Mouse (Mus musculus) heart, postnatal 0 days (tissue): ENCODE measurements around the gene Dgat2l6. TPM values are rescaled to one million over a fixed set of nuclear protein-coding genes. Genes with fewer than 3 reads are reported as not detected.

ENCODE experiments used
- ATAC-seq: fragments of 200-750 bp; cut with Nextera tagmentation; 2 replicates; pipeline ENCODE4 v1.8.0; 2017; ENCODE audit warnings: low read depth, moderate number of reproducible peaks, moderate library complexity; ENCODE audit not compliant: insufficient read depth
- DNase-seq: peaks from one replicate; pipeline ENCODE4 v3.0.0-alpha.2; 2016; ENCODE audit warnings: low spot score
- H3K27ac ChIP-seq: fragments of 300-500 bp; sonication (generic); 2 replicates; pipeline ENCODE4 v1.5.1; 2014; ENCODE audit warnings: low read depth, mild to moderate bottlenecking
- H3K27me3 ChIP-seq: fragments of 300-500 bp; sonication (generic); 2 replicates; pipeline ENCODE4 v1.6.1; 2014; ENCODE audit warnings: low read length, mixed read lengths; ENCODE audit not compliant: control insufficient read depth, insufficient read depth
- H3K36me3 ChIP-seq: fragments of 300-500 bp; sonication (generic); replicated peaks from 2 replicates; pipeline ENCODE4 v1.6.1; 2014; ENCODE audit warnings: low read length, mixed read lengths; ENCODE audit not compliant: control insufficient read depth, insufficient read depth
- H3K4me1 ChIP-seq: fragments of 300-500 bp; sonication (generic); 2 replicates; pipeline ENCODE4 v1.6.1; 2014; ENCODE audit warnings: antibody characterized with exemption; ENCODE audit not compliant: control insufficient read depth, insufficient read depth
- H3K4me2 ChIP-seq: fragments of 300-500 bp; sonication (generic); 2 replicates; pipeline ENCODE4 v1.6.1; 2014; ENCODE audit warnings: low read depth, mild to moderate bottlenecking, low read length, moderate library complexity
- H3K4me3 ChIP-seq: fragments of 300-500 bp; sonication (generic); 2 replicates; pipeline ENCODE4 v1.5.1; 2014; ENCODE audit warnings: low read depth, low read length
- H3K9ac ChIP-seq: fragments of 300-500 bp; sonication (generic); replicated peaks from 2 replicates; pipeline ENCODE4 v1.6.1; 2014; ENCODE audit warnings: low read depth, low read length, mixed read lengths
- H3K9me3 ChIP-seq: fragments of 300-500 bp; sonication (generic); replicated peaks from 2 replicates; pipeline ENCODE4 v1.6.1; 2016; ENCODE audit warnings: low read length; ENCODE audit not compliant: control insufficient read depth
- CTCF ChIP-seq: IDR thresholded peaks from 2 replicates; pipeline ENCODE4 v1.5.1; 2016; ENCODE audit warnings: antibody characterized with exemption, control low read depth, low read depth
- EP300 ChIP-seq: IDR thresholded peaks from 2 replicates; pipeline ENCODE4 v1.6.1; 2016; ENCODE audit warnings: antibody characterized with exemption, low read depth
- WGBS: fragments of 180-500 bp; shearing (Covaris S2); extraction: QIAGEN DNeasy Blood & Tissue Kit; methylation state at CpG from one replicate; pipeline ENCODE4 v1.1.7; 2014; 5-methylcytosine and 5-hydroxymethylcytosine counted together
- polyA plus RNA-seq: library from polyadenylated mRNA; unstranded; fragments of >200 nt; fragmentation: Nextera tagmentation; extraction: Ambion mirVana; gene quantifications from 2 replicates; pipeline ENCODE4 v1.2.1, GENCODE M21; 2015
- total RNA-seq: library from RNA; depleted of rRNA; stranded (reverse); fragments of >200 nt; gene quantifications from 2 replicates; pipeline ENCODE4 v1.2.3, GENCODE M21; 2014; ENCODE audit warnings: low replicate concordance; rRNA removed

Dgat2l6 gene
- not detected in 2 replicates for total RNA-seq
- not detected in 2 replicates for polyA plus RNA-seq

DNA sequence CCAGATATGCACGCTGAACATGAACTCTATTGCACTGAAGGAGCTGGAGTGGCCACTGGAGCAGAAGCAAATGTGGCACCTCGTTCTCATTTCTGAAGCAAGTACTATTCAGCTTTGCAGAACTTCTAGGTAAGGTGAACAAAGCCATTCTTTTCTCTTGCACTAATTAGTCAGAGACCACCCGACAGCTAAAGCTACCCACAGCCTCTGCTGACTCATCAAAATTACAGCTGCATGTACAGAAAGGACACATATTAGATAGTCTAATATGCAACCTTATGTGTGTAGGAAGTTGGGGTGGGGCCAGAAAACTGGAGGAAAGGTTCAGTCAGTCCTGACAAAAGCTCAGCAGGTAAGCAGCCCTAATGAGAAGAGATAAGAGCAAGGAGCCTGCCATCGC, at the start of gene Dgat2l6:
Gene Dgat2l6 (plus strand): TSS at position 368 of the 400 bp plus-strand sequence.
- no peak for ATAC-seq
- TF ChIP-seq CTCF (no peak), EP300 (no peak)
- H3K27me3 ChIP-seq: no peaks in the 10 kb centered on the region
- H3K9ac ChIP-seq: no peak within 1 kb of the TSS
- H3K27ac ChIP-seq: no peak within 1 kb of the TSS
- H3K36me3 ChIP-seq: no peaks in the 10 kb centered on the region
- WGBS: 76% methylated on average over 4 of the region's 4 CpGs
- no peaks in the 10 kb centered on the region for H3K4me1 ChIP-seq
- H3K4me2 ChIP-seq: no peak within 1 kb of the TSS
- no peak for DNase-seq
- no peak within 1 kb of the TSS for H3K4me3 ChIP-seq
- no peaks in the 10 kb centered on the region for H3K9me3 ChIP-seq

DNA sequence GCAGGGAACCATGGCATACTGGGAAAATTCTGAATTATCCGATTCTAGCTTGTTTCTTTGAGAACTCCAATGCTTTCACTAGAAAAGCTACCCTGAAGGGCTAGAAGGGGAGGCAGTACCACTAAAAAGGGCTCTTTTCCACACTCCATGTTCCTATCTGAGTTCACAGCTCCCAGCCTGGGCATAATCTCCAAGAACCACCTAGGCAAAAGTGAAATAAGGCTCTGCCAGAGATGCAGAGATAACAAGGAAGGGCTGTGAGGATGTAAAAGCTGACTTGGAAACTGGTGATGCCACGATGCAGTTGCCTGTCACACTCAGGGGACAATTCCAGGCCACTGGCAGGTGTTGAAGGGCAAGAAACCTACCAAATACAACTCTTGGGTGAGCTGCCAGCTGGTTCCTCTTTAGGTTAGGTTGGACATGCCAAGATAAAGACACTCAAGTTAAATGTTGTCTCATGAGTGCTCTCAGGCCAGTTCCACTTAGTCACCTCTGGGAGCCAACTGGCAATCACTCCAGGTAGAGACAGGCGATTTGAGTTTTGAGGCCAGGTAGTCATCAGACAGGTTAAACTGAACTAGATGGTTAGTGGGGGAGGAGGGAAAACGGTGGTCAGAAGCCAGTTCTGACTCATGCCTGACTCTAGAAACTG, 48.9 kb upstream of the Dgat2l6 start:
- no peaks in the 10 kb centered on the region for H3K4me1 ChIP-seq
- no peak overlapping the region for H3K4me2 ChIP-seq
- no peak for TF ChIP-seq CTCF
- no peak for TF ChIP-seq EP300
- DNase-seq (no peak), ATAC-seq (no peak)
- 46% methylated on average over 4 of the region's 4 CpGs for WGBS
- H3K36me3 ChIP-seq: no peaks in the 10 kb centered on the region
- no peak overlapping the region for H3K9ac ChIP-seq
- H3K4me3 ChIP-seq: no peak overlapping the region
- no peaks in the 10 kb centered on the region for H3K27me3 ChIP-seq
- H3K27ac ChIP-seq: no peak overlapping the region
- no peaks in the 10 kb centered on the region for H3K9me3 ChIP-seq

DNA sequence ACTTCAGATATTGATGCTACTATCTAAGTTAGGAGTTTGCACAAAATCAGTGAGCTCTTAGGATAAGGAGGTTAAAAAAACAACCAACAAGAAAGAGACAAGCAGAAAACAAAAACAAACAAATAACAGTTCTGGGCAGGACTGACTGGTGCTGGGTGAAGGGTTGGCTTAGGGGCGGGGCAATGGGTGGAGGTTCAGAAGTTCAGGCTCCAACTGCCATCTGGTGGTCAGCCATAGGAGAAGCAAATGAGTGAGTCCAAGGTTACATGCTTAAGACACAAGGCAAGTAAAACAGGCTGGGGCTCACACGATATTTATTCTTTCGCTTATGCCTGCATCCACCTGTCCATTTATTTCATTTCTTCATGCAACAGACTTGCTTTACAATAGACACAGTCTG, 44.3 kb upstream of the Dgat2l6 start:
- ATAC-seq: peak; percentile 76

GRCm38 (mm10) chrX:100493500-100494067, 31.1 kb upstream of the Dgat2l6 start:
- Histone ChIP-seq H3K36me3 (peaks cover under 1% of the 10 kb centered on the region; the same call in 1 of the 2 replicates), H3K27ac (no peak overlapping the region), H3K4me2 (peak overlapping the region; percentile 76), H3K27me3 (no peaks in the 10 kb centered on the region), H3K4me3 (peak overlapping the region; percentile 76), H3K9me3 (no peaks in the 10 kb centered on the region), H3K4me1 (no peaks in the 10 kb centered on the region), H3K9ac (peak overlapping the region; percentile 51)
- TF ChIP-seq EP300 (no peak), CTCF (no peak)
- ATAC-seq: peak; percentile 42
- DNase-seq: no peak
- whole genome bisulfite sequencing: 14% methylated on average over 22 of the region's 22 CpGs

More for the DNA sequence above, 44.3 kb upstream of the Dgat2l6 start:
- peak; percentile 67 for TF ChIP-seq CTCF
- TF ChIP-seq EP300: no peak
- Histone ChIP-seq H3K9me3 (no peaks in the 10 kb centered on the region), H3K9ac (no peak overlapping the region), H3K36me3 (no peaks in the 10 kb centered on the region), H3K4me2 (no peak overlapping the region), H3K4me1 (no peaks in the 10 kb centered on the region), H3K4me3 (no peak overlapping the region), H3K27me3 (no peaks in the 10 kb centered on the region), H3K27ac (no peak overlapping the region)
- peak; percentile 33 for DNase-seq
- 29% methylated on average over 3 of the region's 3 CpGs for WGBS

- Histone ChIP-seq H3K27ac (peak within 1 kb of the TSS; percentile 73), H3K9ac (peak within 1 kb of the TSS; percentile 63), H3K9me3 (no peaks in the 10 kb centered on the region), H3K4me1 (no peaks in the 10 kb centered on the region), H3K4me3 (peak within 1 kb of the TSS; percentile 76), H3K36me3 (peaks cover 4% of the 10 kb centered on the region; the same call in 1 of the 2 replicates), H3K27me3 (no peaks in the 10 kb centered on the region), H3K4me2 (peak within 1 kb of the TSS; percentile 76)
- ATAC-seq (peak; percentile 95), DNase-seq (peak; percentile 83)
- TF ChIP-seq CTCF (peak; percentile 12; the same call in 1 of the 2 replicates), EP300 (peak; percentile 46; the same call in 1 of the 2 replicates)
- 14% methylated on average over 32 of the region's 32 CpGs for WGBS
Observed at GRCm38 (mm10) chrX:100494068-100494978, 30.3 kb upstream of the Dgat2l6 start, which contains the start of gene Igbp1. Gene Igbp1, plus strand, starts transcription at chrX:100494291.
